Mouse (Mus musculus): ENCODE data around the gene Usp3.

The Usp3 gene

DNA sequence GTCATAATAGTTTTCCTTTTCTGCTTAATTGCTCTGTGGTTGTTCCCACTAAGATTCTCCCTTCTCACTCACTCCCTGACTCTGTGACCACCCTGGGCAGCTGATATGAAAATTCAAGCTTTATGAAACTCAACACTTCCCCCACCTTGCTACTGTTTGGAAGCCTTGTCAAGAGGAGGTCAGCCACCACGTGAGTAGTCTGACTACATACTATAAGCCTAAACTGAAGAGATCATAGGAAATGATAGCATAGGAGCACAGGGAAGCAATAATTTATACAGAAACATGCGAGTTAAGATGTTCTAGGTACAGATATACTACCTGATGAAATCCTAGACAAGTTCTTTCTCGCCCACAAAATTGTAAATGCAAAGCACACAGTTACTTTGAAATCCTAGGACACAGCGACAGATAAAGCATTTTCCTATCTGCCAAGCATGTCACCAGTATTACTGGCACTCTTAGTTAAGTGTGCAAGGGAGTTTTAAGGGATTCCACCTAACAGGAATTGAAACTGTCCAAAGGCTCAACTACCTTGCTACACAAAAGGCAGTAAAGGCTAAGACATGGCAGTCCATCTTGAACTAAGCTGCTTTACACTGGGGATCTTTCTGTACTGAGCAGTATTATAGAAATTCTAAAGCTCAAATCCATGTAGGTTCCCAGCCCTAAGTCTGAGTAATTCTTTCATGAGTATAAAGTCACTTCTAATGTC, 20.8 kb downstream of the Usp3 start:
- no peak for DNase-seq (ENCODE audit: low spot score)

DNA sequence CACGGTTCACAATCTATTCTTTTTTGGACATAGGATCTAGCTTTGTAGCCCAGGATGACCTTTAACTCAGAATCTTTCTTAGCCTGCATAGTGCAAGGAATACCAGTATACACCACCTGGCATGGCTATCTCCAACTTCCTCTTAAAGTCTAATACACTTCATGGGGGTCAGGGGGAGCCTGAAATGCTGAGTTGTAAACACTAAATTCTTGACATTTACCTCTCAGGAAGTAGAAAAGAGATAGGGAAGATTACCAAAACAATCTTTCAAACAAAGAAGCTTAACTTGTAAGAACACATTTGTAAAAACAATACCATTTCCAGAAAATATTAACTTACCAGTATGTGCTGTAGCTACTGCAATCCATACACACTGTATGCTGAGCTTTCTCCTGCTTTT, 30.7 kb downstream of the Usp3 start:
- no peak for DNase-seq (ENCODE audit: low spot score)

DNA sequence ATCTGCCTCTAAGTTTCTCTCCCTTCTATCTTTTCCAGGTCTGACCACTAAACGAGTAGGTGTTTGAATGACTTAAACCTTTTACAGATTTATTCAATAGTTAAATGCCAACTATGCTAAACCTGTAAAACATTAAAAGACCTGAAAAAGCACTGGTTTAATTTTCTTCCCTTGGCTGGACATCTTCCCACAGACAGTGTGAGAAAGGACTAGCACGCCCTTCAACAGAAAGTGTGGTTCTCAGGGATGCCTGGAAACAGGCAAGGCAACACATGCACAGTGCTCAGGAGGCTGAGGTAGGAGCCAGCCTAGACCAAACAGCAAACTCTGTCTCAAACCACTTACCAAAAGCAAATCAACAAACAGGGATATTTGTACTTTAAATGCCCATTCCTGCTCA, 31.4 kb downstream of the Usp3 start:
- DNase-seq (ENCODE audit: low spot score), result no peak

- no peak for DNase-seq (ENCODE audit: low spot score)
Measured at GRCm38 (mm10) chr9:66560728-66561127, 32.2 kb downstream of the Usp3 start.

DNA sequence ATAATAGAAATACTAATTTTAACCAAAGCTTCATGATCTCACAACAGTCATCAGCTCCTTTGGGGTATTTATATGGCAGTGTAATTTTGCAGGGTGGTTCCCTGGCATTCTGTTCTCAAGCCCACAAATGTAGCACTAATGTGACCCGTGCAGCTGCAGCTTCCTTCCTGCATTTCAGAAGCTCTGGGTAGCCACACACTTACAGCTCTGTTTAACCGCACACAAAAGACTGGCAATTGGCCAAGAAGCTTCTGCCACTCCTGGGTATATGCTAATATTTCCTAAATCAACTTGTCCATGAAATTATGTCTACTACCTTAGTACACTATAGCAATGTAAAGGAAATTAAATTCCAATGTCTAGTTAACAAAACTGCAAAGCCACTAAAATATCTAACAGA, 32.6 kb downstream of the Usp3 start:
- no peak for DNase-seq (ENCODE audit: low spot score)

DNA sequence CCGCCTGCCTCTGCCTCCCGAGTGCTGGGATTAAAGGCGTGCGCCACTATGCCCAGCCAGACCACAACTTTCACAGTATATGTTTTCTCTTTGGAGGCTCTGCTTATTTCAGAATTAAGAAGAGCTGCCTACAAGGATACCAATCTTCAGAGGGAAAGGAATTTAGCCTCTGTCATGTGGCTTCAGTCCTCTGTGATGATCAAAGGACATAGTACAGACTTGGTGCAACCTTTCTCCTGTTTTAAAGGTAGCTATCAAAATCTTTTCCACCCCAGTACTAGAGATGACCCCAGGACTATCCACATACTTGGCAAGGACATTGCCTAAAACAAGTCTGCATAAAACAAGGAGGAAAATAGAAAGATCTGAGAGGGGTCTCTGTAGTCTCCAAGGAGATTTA, 34.0 kb downstream of the Usp3 start:
- DNase-seq (ENCODE audit: low spot score), result no peak

- DNase-seq (ENCODE audit: low spot score), result no peak
Measured at GRCm38 (mm10) chr9:66542785-66543184, 50.2 kb downstream of the Usp3 start.

DNA sequence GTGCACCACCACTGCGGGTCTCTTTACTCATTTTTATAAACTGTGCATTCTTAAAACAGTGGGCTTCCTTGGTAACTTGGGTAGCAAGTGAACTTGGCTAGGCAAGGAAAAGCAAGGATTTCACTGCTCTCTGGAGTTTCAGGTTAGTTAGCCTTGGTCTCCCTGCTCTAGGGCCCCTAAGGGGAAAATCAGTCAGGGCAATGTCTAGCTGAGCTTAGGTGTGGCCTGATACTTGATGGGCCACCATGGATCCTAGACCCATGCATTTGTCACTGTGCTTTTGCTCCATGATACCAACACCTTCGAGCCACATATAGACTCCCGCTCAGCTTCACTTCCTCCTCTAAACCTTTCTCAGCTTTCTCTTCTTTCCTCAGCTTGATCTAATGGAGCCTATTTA, 71.3 kb downstream of the Usp3 start:
- no peak for DNase-seq (ENCODE audit: low spot score)

- DNase-seq (ENCODE audit: low spot score), result no peak
Measured at GRCm38 (mm10) chr9:66520299-66520698, 72.6 kb downstream of the Usp3 start.

DNA sequence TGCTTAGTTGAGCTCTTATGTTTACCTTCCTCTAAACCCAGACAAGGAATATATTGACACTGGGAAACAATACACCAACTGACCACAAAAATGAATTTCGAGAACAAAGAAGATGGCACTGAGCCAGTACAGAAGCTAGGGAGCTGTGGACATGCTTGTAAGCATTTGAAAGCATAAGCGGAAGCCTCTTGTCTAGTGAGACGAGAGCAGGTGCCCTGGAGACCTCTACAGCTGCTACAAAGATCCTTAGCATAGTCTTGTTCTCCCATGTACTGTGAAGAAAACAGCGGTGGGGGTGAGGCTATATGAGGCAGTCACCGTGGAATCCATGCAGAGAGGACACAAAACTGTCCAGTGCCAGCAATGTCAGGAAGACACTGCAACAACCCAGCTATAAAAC, 74.0 kb downstream of the Usp3 start:
- no peak for DNase-seq (ENCODE audit: low spot score)

DNA sequence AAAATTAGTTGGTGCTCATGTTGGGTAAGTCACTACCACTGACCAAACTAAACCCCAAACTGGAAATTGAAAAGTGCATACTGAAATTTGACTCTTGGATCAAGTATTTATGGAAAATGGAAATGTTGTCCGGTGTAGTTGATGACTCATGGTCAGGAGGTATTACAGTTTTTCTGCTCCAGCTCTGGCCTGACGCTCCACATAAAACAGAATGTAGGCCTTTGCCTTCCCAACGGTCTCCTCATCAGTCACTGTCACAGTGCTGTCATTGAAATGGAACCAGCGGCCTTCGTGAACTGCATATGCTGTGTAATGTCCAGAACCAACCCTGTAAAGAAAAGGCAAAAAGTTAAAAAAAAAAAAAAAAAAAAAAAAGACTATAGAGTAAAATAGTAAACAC, 74.7 kb downstream of the Usp3 start:
- no peak for DNase-seq (ENCODE audit: low spot score)

GRCm38 (mm10) chr9:66517746-66518145, 75.2 kb downstream of the Usp3 start:
- no peak for DNase-seq (ENCODE audit: low spot score)

- DNase-seq (ENCODE audit: low spot score), result no peak
Measured at GRCm38 (mm10) chr9:66516296-66516940, 76.5 kb downstream of the Usp3 start.

DNA sequence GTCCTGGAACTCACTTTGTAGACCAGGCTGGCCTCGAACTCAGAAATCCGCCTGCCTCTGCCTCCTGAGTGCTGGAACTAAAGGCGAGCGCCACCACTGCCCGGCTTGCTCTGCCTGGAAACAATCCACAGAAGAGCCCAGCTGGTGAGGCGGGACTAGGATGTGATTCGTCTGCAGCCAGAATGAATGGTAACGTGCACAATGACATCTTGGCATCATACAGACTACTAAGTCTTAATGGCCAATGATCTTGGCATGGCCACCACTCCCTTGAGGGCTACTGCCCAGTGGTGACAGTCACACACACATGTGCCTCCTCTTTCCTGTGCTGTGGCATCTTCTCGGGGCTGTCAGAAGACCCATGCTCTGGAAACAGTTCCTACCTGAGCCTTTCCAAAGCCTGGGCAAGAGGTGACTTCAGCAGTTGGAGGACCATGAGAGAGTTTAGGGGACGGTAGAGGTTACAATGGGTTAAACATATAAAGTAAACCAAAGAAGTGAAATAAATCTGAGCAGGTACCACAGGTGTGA, 77.2 kb downstream of the Usp3 start:
- DNase-seq (ENCODE audit: low spot score), result no peak

- no peak for DNase-seq (ENCODE audit: low spot score)
Measured at GRCm38 (mm10) chr9:66515115-66515514, 77.8 kb downstream of the Usp3 start.

- DNase-seq (ENCODE audit: low spot score), result no peak
Measured at GRCm38 (mm10) chr9:66514256-66514770, 78.6 kb downstream of the Usp3 start, which contains the start of gene Fbxl22. Gene Fbxl22 (minus strand): TSS chr9:66514593.

- no peak for DNase-seq (ENCODE audit: low spot score)
Measured at GRCm38 (mm10) chr9:66513661-66514255, 79.2 kb downstream of the Usp3 start.

DNA sequence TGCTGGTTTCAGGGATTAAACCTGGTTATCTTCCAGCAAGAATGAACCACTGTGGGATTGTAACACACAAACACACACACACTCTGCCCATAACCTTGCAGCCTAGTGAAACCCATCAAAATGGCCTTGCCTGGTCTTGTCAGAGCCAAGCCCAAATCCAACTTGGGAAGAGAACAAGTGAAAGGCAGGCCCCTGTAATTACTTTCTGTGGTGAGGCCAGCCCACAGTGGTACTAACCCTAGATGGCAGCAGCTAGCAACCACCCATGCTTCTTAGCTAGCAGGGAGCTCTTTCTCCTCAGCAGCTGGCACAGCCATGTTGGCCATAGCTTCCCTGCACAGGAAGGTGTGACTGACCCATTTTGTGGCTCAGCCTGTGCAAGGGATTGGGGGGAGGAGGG, 79.8 kb downstream of the Usp3 start:
- DNase-seq (ENCODE audit: low spot score), result no peak

- DNase-seq (ENCODE audit: low spot score), result peak; percentile 69
Measured at GRCm38 (mm10) chr9:66512351-66512671, 80.6 kb downstream of the Usp3 start.

GRCm38 (mm10) chr9:66511580-66512350, 81.2 kb downstream of the Usp3 start:
- DNase-seq (ENCODE audit: low spot score), result peak; percentile 80

DNA sequence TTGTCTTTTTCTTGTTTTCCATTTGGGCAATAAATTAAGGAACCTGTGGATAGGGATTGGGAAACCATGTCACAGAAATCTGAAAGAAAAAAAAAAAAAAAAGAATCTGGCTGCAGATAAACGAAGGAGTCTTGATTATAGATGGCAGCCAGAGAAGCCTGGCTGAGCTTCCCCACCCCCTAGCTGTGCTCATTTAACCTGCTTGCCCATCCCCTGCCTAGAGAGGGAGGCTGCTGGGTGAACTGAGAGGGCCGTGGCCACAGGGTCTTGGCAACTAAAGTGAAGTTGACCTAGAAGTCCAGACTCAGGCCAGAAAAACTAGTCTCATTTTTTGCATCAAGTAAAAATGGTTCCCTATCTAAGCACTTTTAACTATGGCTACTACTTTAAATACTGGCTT, 82.0 kb downstream of the Usp3 start:
- no peak for DNase-seq (ENCODE audit: low spot score)

DNA sequence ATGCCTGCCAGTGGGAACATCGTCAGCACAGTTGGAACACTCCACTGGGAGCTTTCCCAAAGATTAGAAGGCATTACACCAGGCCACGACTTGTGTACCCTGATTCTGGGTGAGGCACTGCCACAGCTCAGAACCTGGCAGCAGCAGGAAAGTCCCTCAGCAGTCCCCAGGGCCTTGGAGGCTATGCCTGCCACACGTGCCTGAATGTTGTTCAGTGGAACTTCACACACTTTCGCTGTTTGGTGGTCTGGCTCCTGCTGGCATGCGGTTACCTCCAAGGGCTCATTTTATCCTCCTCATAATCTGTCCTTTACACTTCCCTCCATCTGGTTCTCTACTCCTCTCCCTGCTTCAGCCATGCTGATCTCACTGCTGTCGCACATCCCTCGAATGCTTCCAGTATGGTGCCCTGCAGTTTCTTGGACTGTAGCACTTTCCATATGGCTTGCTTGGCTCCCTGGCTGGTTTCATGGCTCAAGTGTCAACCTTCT, 82.5 kb downstream of the Usp3 start:
- no peak for DNase-seq (ENCODE audit: low spot score)
